Mouse (Mus musculus) naive thymus-derived CD4-positive, alpha-beta T cell, adult 2 months (primary cell): ENCODE measurements around the gene R3hdm2.

ENCODE experiments used
- DNase-seq: peaks from one replicate; pipeline ENCODE4 v3.0.0-alpha.2; 2011; ENCODE audit warnings: low read depth

Gene R3hdm2

DNA sequence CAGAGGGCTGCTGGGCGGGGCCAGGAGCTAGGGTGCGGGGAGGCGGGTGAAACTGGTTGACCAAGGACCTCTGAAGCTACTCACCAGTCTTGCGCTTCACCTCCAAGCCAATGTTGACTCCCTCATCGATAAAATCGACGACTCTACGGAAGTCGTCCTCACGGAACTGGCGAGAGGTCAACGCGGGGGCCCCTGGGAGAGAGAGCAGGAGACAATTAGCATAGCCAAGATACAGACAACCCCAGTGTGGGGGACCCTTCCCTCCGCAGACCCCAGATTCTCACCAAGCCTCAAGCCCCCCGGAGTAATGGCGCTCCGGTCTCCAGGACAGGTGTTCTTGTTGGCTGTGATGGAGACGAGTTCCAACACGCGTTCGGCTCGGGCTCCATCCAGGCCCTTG, 137.8 kb downstream of the R3hdm2 start:
- DNase-seq, result no peak

DNA sequence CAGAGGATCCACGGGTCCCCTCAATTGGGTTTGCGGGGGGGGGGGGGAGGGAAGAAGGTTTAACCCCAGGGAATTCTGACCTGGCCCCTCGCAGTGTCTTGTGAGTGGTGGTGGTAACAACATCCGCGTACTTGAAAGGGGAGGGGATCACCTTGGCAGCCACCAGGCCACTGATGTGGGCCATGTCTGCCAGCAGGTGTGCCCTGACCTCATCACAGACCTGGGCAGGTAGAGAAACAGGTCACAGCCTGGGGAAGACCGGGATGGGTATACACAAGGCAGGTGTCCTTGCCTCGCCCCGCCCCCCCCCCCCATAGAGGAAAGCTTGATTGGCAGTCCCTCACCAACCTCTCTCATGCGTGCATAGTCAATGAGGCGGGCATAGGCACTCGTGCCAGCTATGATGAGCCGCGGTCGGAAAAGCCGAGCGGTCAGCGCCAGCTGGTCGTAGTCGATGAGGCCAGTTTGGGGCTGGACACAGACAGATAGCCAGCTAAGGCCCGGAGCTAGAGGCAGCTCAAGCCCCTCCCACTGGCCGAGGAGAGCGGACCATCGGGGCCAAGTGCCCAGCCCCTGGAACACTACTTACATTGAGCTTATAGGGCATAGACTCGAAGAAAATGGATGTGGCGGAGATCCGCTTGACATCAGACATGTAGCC, 139.0 kb downstream of the R3hdm2 start:
- no peak for DNase-seq

DNA sequence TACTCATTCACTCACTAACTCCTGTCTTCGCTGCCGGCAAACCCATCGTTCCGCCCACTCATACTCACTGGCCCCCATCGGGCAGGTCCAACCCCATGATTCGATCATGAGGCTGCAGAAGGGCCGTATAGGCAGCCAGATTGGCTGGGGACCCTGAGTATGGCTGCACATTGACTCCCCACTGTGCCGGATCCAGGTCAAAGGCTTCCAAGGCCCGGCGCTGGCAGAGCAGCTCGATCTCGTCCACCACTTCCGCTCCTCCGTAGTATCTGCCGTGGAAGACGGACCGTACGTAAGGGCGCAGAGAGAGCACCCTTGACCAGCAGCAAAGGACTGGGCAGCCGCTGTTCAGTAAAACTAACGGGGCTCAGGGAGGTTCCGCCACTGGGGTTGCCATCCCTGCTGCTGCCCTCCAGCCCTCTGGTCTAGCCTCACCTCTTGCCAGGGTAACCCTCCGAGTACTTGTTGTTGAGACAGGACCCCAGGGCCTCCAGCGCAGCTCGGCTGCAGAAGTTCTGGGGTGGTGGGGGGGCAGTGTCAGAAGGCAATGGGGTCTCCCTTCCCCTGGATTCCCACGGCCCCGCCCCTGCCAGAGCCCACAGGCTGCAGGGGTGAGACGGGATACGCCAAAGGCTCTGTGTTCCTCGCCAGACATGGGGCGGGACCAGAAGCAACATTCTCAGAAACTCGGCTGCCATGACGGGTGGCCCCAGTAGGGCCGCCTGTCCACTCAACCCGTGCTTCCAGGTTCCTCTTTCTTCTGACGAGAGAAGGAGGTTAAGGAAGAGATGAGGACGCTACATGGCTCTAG, 140.0 kb downstream of the R3hdm2 start:
- DNase-seq, result no peak

DNA sequence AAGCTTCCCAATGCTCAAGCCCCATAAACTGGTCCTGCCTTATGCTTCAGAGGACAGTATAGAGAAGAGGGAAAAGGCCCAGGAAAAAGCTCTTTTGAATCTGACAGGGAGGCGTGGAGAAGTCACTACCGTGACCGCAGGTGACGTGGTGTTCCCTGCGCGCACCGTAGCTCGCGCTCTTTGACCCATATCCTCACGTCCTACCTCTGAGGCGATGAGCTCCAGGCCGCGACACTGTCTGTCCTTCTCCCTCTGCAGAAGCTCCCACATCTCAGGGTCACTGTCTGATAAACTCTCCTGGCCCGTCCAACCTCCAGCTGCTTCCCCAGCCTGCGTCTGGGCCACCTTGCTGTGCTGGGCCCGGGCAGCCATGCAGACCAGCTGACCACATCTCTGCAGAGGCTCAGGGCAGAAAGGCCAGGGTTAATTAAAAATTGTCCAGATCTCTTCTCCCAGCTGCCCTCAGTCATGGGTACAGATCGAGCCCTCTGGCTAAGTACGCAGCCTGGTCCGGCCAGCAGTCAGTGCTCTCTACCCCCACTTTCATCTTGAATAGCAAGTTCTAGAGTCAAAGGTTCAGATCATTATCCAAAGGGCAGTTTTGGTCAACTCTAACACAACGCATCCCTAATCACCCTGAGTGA, 140.7 kb downstream of the R3hdm2 start:
- DNase-seq, result no peak

DNA sequence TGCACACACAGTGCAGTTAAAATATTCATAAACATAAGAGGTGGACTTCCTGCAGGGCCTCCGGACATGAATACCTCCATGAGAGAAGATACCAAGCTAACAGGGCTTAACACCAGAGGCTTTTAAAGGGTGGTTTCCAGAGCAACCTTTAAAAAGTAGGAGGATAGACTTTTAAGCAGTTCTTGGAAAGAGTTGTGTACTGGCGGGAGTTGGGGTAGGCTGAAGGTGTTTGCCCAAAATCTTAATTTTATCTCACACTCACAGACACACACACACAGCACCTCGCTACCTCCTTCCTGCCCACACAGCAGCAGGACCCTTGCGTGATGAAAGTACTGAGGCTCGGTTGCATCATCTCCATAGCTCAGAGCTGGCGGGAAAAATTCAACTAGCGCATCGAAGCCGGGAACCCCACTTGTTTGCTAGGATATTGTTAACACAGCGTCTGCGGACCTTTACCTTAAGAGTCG, 141.5 kb downstream of the R3hdm2 start:
- no peak for DNase-seq

DNA sequence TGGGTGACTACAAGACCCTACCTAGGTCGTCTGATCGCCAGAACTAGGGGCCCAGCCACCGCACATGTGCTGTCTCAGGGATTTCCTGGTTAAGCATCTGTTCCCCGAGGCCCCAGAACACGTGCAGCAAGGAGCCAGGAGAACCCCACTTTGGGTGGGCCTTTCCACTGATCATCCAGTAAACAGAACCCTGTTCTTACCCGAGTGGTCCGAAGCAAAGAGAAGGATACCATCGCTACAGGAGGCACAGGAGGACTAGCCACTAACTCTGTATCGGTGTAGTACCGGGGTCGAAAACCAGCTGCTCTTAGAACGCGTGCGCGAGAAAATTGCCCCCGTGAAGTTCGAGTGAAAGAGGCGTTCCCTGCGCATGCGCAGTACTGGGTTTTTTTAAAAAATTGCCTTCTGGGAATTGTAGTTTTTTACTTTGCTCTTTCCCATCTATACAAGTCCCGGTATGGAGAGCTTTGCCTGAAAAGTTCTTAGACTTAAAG, 142.0 kb downstream of the R3hdm2 start, which contains the start of gene Shmt2:
Shmt2 (minus strand) TSS at position 357 of the 494 bp plus-strand sequence.
- DNase-seq, result peak; percentile 90

DNA sequence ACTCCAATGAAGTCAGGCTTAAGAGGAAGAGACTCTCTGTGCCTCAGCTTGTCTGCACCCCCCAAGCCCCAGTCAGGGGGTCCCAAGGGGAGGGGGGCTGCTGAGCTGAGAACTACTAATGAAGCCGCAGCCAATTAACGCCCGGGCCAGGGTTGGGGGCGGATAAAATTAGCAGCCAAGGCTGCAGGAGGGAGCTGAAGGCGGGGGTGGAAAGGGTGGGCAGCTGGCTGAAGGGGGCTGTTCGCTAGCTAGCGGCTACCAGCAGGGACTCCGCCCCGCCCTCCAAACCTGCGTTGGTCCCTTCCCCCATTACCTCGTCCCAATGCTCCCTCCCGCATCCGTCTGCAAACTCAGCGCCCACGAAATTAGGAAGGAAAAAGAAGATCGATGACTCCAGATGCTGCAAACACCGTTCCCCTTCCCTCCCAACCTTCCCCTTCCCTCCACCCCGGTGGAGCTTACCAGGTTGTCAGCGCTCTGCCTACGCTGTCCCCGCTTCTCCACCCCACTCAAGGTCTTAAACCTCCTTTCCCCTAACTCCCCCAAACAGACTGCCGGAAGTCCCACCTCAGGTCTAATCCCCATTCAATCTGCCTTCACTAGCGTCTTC, 144.6 kb downstream of the R3hdm2 start:
- no peak for DNase-seq

DNA sequence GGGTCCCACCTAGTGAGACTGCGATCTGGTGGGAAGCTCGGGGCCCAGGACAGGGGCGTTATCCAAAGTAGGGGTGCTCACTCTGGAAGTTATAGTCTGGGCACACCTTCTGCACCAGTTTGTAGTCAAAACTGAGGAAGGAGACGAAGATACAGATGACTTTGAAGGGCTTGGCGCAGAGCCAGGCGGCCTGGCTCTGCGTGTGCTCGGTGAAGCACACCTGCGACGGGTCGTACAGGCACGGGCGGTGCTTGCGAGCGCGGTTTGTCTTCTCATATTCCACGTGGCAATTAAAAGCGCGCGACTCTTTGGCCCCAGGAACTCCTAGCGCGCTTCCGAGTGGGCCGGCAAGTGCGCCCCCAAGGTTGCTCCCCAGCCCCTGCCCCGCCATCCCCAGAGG, 145.9 kb downstream of the R3hdm2 start:
- DNase-seq, result peak; percentile 75

DNA sequence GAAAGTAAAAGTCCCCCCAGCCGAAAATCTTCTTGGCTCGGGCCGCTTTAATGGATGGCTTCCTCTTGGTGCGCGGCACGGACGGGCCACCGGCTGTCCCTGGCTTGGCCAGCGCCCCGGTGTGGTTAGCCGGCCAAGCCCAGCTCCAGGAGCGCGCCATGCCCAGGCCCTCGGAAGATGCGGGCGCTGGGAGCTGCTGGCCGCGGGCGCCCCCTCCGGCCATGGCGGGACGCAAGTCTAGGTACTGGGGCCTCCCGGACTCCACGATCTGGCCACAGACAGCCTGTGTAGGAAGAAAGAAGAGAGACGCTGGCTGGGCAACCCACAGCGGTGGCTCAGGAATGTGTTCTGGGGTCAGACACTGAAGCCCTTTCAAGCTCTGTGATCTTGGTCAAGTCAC, 146.6 kb downstream of the R3hdm2 start:
- peak; percentile 37 for DNase-seq

DNA sequence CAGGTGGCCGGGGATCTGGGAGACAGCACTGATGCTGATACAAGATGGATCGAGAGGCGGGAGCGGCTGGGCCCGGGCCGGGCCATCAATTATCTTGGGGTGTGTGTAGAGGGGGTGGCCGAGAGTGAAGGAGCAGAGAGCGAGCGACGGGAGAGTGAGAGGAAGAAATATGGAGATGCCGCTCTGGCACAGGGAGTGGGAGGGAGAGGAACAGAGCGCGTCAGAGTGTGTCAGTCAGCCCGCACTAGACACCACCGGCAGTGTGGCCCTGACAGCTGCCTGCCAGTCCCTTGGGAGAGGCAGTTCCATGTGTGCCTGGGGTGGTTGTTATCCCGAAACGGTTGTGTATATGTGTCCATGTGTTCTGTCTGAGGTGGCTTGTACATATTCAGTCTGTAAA, 147.4 kb downstream of the R3hdm2 start:
- no peak for DNase-seq

DNA sequence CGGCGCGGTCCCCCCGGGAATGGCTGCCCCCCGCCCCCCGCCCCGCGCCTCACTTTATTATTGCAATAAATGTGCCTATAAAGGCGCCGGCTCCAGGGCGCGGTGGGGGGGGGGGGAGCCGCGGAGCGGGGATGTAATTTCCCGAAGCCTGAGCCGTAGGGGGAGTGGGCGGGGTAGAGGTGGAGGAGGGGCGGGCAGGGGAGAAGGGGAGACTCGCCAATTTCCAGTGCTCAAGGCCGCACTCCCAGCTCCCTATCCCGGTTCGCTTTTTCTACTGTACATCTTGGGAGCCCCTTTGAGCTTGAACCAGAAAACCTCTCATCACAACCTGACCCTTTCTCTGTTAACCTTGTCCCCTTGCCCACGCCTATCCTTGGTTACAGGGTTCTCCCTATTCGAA, 150.8 kb downstream of the R3hdm2 start:
- DNase-seq, result no peak

DNA sequence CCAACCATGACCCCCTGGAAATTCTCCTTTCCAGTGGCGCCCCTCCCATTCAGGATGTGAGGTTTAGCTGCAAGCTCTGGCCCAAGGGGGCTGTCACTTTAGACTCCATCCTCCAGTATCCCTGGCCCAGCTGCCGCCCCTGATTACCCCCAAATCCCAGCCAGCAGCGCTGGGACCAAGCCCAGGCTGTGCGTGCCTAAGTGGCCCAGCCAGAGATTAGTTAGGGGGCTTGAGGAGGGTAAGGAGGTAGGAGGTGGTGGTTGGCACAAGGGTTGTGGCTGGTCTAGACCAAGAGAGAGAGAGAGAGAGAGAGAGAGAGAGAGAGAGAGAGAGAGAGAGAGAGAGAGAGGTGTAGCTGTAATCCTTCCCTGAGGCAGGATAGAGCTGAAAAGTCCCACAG, 151.4 kb downstream of the R3hdm2 start:
- DNase-seq, result no peak

DNA sequence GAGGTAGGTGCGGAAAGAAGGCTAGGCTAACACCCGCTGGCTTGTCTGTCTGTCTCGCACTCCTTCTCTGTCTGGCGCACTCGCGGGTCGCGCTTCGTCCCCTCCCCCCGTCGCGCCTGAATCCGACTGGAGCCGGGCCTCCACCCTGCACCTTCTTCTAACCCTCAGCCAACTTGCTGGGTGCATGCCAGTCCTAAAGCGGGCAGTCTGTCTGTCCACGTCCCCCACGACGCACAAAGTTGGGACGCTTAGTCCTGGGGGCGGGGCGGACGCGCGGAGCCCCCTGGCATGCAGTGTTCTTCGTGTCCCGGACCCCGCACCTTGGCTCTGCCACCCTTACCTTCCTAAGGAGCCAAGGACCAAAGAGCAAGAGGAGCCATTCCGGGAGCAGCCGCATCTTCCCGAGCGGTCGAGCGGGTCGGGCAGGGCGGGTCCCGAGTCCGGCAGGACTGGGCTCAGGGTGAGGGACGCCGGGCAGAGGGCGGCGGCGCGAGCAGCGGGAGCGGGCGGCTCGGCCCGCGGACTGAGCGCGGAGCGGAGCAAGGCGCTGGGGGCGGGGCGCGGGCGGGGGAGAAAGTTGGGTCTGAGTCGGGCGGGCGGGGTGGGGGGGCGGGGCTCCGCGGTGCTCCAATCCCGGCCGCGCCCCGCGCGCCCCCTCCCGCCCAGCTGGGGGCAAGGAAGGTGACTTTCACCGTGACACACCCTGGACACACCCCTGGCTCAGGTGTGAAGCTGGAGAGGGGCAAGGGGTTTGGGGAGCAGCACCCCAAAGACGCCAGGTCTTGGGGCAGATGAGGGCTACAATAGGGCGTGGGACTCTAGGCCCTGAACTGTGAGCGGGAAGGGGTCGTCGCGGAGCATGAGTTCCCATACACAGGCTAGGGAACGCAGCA, 154.2 kb downstream of the R3hdm2 start, which contains the start of gene Nxph4:
Nxph4 (minus strand) TSS at position 524 of the 893 bp plus-strand sequence.
- DNase-seq, result peak; percentile 39

DNA sequence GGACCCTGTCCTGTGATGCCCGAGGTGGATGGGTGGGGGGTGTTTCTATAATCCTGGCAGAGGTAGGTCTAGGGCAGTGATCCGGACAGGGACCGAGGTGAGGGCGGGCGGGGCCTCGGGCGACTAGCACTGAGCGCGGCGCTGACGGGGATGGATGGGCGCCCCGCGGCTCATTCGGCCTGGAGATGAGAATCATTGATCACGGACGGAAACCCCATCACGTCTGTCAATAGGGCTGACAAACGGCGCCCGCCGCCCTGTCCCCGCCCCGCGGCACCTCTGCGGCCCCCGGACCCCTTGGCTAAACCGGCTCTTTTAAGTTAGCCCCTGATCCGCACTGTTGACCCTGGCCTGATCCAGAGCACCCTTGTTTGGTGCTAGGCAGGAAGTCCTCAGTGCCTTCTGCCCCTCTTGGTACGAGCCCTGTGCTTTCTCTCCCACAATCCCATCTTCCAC, 154.8 kb downstream of the R3hdm2 start:
- DNase-seq, result no peak

DNA sequence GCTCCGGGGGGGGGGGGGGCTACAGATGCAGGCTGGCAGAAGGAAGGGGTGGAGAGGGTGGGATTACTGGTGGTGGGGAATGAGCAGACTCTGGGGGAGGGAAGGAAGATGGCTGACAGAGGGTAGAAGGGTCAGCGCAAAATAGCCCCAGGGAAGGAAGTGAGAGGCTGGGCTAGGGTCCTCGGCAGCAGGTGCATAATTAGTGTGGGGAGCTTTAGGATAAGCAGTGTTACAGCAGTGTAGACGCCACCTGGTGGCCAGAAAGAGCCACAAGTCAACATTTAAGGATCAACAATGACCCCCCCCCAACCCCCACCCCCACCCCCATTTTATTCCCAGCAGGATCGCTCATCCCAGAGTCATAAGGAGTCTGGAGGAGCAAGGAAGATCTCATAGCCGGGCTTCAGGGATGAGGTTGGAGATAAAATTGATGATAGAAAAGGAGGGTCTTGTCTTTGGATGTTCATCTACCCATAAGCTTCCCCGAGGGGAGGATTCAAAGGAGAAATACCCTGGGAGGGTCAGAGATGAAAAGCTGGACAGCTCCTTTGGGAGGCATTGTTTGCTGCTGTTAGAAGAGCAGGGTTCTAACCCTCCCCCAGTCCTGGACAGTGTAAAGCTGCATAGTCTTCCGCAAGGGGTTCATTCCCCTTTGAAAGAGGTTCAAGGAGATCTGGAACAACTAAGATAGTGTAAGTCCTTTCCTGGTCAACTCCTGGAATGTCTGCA, 156.6 kb downstream of the R3hdm2 start:
- DNase-seq, result peak; percentile 80

DNA sequence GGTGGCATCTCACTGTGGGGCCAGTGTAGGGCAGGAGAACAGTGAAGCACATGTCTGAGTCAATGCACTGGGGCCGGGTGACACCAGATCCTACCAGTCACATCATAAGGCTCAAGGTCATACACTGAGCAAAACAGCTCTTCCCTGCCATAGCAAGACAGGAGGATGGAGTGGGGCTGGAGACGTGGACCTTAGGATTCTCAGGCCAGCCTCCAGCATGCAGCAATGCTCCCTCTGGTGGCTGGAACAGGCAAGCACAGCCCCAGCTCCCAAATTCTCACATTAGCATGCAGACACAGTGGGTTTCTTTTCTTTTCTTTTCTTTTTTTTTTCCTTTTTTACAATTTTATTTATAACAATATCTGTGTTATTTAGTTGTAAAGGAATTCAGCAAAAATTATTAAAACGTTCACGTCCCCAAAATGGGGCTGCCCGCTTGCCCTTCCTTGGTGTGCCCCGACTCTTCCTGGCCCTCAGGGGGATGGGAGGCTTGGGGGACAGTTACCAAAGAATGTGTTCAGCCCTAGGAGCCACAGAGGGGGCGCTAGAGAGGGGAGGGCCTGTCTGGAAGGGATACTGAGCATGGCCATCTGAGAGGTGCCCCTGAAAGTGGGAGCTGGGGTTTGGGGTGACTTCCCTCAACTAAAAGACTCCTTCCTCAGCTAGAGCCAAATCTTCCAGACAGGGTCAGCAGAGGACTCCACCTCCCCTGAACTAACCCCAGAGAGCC, 157.9 kb downstream of the R3hdm2 start:
- peak; percentile 79 for DNase-seq

DNA sequence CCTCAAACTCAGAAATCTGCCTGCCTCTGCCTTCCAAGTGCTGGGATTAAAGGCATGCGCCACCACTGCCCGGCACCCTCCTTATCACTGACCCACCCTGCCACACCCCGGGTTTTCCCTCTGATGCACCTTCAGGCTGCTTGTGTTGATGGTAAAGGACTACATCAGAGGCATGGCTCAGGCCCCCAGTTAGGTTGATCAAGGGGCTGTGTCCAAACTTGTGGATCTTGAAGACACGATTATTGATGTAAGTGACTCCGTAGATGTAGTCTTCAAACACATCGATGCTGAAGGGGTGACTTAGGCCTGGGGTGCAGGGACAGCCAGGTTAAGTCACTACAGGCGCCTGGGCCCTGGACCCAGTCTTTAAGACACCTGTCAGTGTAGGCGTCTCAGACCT, 161.4 kb downstream of the R3hdm2 start:
- DNase-seq, result no peak

DNA sequence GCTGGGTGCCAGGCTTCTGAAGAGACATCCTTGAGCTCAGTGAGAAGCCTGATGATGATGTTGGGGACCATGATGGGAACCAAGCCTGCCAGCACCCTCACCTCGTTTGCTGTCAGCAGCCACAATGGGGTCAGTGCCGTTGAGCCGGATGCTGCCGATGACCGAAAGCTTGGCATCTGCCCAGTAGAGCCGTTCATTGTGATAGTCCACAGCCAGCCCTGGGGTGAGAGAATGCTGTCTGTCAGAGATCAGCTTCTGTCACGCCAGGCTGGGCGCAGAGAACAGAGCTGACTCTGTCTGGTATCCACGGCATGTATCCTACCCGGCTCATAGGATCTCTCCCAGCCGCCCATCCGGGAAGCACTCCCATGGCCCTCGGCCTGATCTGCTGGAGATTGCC, 162.0 kb downstream of the R3hdm2 start:
- DNase-seq, result no peak

DNA sequence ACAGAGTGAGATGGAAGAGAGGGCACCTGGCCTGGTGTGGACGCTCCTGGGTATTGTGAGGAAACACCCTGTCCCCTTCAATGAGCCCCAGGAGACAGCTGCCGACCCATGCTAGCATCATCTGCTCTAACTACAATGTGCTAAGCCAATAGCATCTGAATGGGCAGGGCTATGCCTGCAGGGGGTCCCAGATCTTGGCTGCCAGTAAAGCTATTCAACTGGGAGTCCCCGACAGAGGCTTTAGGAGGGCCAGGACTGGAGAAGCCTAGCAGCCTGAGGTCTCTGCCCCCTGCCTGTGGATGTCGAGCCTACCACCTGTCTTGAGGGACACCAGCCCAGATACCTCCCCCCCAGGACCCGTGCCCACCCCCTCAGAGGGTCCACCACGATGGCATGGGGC, 162.6 kb downstream of the R3hdm2 start:
- DNase-seq, result no peak

DNA sequence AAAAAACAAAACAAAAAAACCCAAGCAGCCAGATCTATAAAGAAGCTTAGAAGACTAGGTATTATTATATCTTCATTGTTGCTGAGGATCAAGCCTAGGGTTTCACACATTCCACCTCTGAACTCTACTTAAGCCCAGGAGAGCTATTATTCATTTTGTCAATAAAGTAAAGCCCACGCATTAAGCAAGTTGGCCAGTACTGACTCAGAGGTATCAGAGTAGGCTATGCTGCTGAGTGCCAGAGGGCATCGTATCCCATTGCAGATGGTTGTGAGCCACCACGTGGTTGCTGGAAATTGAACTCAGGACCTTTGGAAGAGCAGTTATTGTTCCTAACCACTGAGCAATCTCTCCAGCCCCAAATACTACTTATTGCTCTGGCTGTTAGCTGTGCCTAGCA, 163.8 kb downstream of the R3hdm2 start:
- DNase-seq, result no peak
